ENCODE assay signal across 8 mouse cellular contexts in the genomic region with DNA sequence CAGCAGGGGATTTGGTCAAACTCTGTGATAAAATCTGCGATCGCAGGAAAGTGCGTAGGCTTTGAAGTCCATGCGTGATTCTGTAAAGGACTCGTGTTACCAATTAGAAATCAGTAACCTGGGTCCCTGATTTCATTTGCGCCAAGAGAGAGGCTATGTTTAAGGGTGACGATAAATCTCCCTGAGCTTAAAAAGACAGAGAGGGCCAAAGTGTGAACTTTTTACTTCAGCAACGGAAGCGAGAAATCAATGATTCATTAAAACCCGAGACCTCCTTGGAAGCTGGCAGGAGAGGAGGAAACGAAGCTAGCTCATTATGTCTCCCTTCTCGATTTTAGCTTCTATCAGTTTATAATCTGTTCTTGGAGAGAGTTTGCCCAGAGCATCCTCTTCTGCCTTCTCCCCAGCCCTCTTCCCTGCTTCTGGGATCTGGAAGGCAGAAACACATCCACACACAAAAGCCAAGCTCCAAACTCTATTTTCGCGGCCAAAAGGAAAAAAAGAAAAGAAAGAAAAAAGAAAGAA. TPM values are rescaled to one million over a fixed set of nuclear protein-coding genes. Genes with fewer than 3 reads are reported as not detected.
DNase-seq lines count a peak whose midpoint lies in the region; ATAC-seq and TF ChIP-seq lines count a peak whose summit lies in the region.

No protein-coding gene starts in this region.

- no peak overlapping the region; the same call in 1 of the 2 replicates for H3K9ac ChIP-seq in forebrain, embryonic 11.5 days (ENCODE audit: low read length)

- ATAC-seq in forebrain, embryonic 11.5 days (replicated peaks; ENCODE audit: low FRiP score), result no peak

- H3K4me2 ChIP-seq in forebrain, embryonic 11.5 days (ENCODE audit: low read depth, low read length, severe bottlenecking), result peak overlapping the region; percentile 88

- TF ChIP-seq POLR2A in olfactory bulb, adult 2 months (IDR thresholded peaks at IDR 0.05; ENCODE audit: insufficient read depth, low read depth, low read length), result no peak

- no peak for TF ChIP-seq CTCF in olfactory bulb, adult 2 months (IDR thresholded peaks at IDR 0.05; ENCODE audit: insufficient read depth, low read depth, low read length)

- no peak overlapping the region for H3K27ac ChIP-seq in forebrain, embryonic 11.5 days (ENCODE audit: low read depth, low read length)
- peak overlapping the region; percentile 92 for H3K27ac ChIP-seq in limb, embryonic 10.5 days
- H3K27ac ChIP-seq in olfactory bulb, adult 2 months (ENCODE audit: insufficient read depth, low read depth, low read length), result no peak overlapping the region

- H3K4me3 ChIP-seq in forebrain, embryonic 11.5 days (ENCODE audit: low read depth, low read length), result peak overlapping the region; percentile 45
- peak overlapping the region; percentile 69 for H3K4me3 ChIP-seq in limb, embryonic 10.5 days
- peak overlapping the region; percentile 55 for H3K4me3 ChIP-seq in olfactory bulb, adult 2 months (ENCODE audit: insufficient read depth, low read depth, low read length)

- DNase-seq in kidney, adult 11 months, result peak; percentile 8
- no peak for DNase-seq in kidney, postnatal 25 days
- DNase-seq in forebrain, embryonic 11.5 days (ENCODE audit: low spot score), result peak; percentile 48
- DNase-seq in limb, embryonic 10.5 days (ENCODE audit: low spot score), result peak; percentile 41
- DNase-seq in right cerebral cortex, postnatal 25 days, result no peak
- DNase-seq in spleen, postnatal 10 days (ENCODE audit: low spot score in 2 of 2), result no peak
- no peak for DNase-seq in cerebellum, adult 8-10 months

- no peaks in the 10 kb centered on the region for H3K9me3 ChIP-seq in forebrain, embryonic 11.5 days (ENCODE audit: control insufficient read depth, low read length)
- H3K9me3 ChIP-seq in limb, embryonic 10.5 days (replicated peaks), result no peaks in the 10 kb centered on the region

- under 1% methylated on average over 14 of the region's 14 CpGs for WGBS in forebrain, embryonic 11.5 days
- WGBS in limb, embryonic 10.5 days, result under 1% methylated on average over 14 of the region's 14 CpGs
- 4% methylated on average over 14 of the region's 14 CpGs for WGBS in olfactory bulb, adult 2 months

- 0 out of 2 replicates have a peak, but pooled peaks cover 3% of the 10 kb centered on the region for H3K4me1 ChIP-seq in forebrain, embryonic 11.5 days (replicated peaks; ENCODE audit: control insufficient read depth, insufficient read depth, low read length)
- H3K4me1 ChIP-seq in limb, embryonic 10.5 days, result peaks cover 54% of the 10 kb centered on the region
- peaks cover 8% of the 10 kb centered on the region; the same call in 1 of the 2 replicates for H3K4me1 ChIP-seq in olfactory bulb, adult 2 months (ENCODE audit: control insufficient read depth, insufficient read depth, low read length)

- peaks cover 19% of the 10 kb centered on the region for H3K27me3 ChIP-seq in forebrain, embryonic 11.5 days (ENCODE audit: control insufficient read depth, insufficient read depth, low read length)
- no peaks in the 10 kb centered on the region for H3K27me3 ChIP-seq in limb, embryonic 10.5 days (ENCODE audit: low read depth, poor library complexity, severe bottlenecking)

- H3K36me3 ChIP-seq in forebrain, embryonic 11.5 days (ENCODE audit: control insufficient read depth, insufficient read depth, low read length), result no peaks in the 10 kb centered on the region
- no peaks in the 10 kb centered on the region for H3K36me3 ChIP-seq in limb, embryonic 10.5 days

RNA-seq across cellular contexts. Expression of a gene that starts 44.1 kb away (rescaled TPM):
- polyA plus RNA-seq in forebrain, embryonic 11.5 days (2014; fragmentation: Nextera tagmentation; extraction: Ambion mirVana), result 0.35 and 0.37 TPM in 2 replicates
- polyA plus RNA-seq in limb, embryonic 10.5 days (2016; fragmentation: Nextera tagmentation; extraction: Ambion mirVana), result 12.3 and 18.7 TPM in 2 replicates
- polyA plus RNA-seq in olfactory bulb, adult 2 months (2012; ENCODE audit: insufficient read depth, insufficient read length, low replicate concordance, missing spikeins), result not detected in 2 replicates

Comparison
In these comparisons a context has a peak if more than half of its experiments do, and no peak if none do; other contexts are left out.
1. DNase-seq: peak in kidney, adult 11 months (single experiment), forebrain, embryonic 11.5 days (single experiment) and limb, embryonic 10.5 days (single experiment); none in kidney, postnatal 25 days (0 of 2), right cerebral cortex, postnatal 25 days (single experiment), spleen, postnatal 10 days (0 of 2) and cerebellum, adult 8-10 months (single experiment).
2. Peak in every context shown above with its lines, with median percentiles within 50 percentile points of each other: H3K4me3 ChIP-seq.